ENCODE assay signal across 8 mouse cellular contexts in the genomic region with DNA sequence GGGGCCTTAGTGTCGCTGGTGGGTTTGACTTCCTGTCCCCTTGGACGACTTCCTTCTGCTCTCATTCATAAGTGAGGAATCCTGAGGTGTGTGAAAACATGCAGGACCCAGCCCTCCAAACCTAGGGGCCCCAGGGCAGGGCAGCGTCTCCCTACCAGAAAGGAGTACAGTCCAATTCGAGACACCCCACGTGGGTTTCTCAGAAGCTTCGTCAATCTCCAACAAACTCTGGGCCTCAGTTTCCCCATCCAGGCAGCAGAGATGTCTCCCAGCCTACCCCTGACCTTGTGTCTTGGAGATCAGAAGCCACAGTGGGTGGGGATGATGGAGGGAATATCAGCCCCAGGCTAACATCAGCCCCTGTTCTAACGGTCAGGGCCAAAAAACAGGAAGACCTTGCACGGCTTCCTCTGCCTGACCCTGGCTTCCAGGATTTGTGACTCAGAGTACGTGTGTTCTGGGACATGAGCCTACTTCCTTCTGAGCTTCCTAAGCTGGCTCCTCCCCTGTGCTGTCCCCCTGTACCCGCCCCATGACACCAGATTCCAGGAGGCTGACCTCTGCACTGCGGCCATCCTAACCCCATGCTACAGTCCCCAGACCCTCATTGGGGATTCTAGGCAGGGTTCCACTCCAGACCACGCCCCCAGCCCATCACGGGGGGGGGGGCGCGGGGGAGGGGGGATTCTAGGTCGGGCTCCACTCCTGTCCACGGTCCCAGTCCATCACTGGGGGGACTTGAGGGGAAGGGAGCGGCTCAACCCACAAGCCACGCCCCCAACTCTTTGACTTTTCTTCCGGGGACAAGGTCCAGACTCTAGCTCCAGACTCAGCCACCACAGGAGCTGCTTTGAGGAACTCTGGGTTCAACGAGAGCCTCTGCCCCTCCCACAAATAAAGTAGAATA. TPM values are rescaled to one million over a fixed set of nuclear protein-coding genes. Genes with fewer than 3 reads are reported as not detected.
DNase-seq lines count a peak whose midpoint lies in the region; ATAC-seq and TF ChIP-seq lines count a peak whose summit lies in the region.

No protein-coding gene starts in this region.

- TF ChIP-seq EP300 in lung, postnatal 0 days (IDR thresholded peaks at IDR 0.05), result peak; percentile 76

- no peak for TF ChIP-seq CTCF in cortical plate, adult 2 months (IDR thresholded peaks at IDR 0.05; ENCODE audit: extremely low read depth, insufficient read depth, low read length)
- no peak for TF ChIP-seq CTCF in lung, postnatal 0 days (IDR thresholded peaks at IDR 0.05)

- no peak overlapping the region for H3K9ac ChIP-seq in heart, embryonic 11.5 days (ENCODE audit: low read depth, low read length)
- no peak overlapping the region for H3K9ac ChIP-seq in lung, postnatal 0 days (replicated peaks; ENCODE audit: low read depth)

- peak; percentile 53; the same call in 1 of the 2 replicates for ATAC-seq in heart, embryonic 11.5 days (replicated peaks; ENCODE audit: insufficient number of reproducible peaks, low FRiP score, low TSS enrichment)
- ATAC-seq in lung, postnatal 0 days, result peak; percentile 89

- no peak for TF ChIP-seq POLR2A in cortical plate, adult 2 months (IDR thresholded peaks at IDR 0.05; ENCODE audit: extremely low read depth, insufficient read depth, low read length)

- H3K4me1 ChIP-seq in cortical plate, adult 2 months (ENCODE audit: control insufficient read depth, insufficient read depth, low read length), result peaks cover 6% of the 10 kb centered on the region; the same call in 1 of the 2 replicates
- H3K4me1 ChIP-seq in heart, embryonic 11.5 days (ENCODE audit: control insufficient read depth, insufficient read depth, low read length), result peaks cover 9% of the 10 kb centered on the region
- H3K4me1 ChIP-seq in lung, postnatal 0 days (ENCODE audit: insufficient read depth, low read depth, low read length), result no peaks in the 10 kb centered on the region

- peak overlapping the region; percentile 69 for H3K4me2 ChIP-seq in heart, embryonic 11.5 days
- peak overlapping the region; percentile 54 for H3K4me2 ChIP-seq in lung, postnatal 0 days (replicated peaks; ENCODE audit: low read depth, low read length)

- H3K36me3 ChIP-seq in heart, embryonic 11.5 days (ENCODE audit: control insufficient read depth, insufficient read depth, low read length), result no peaks in the 10 kb centered on the region
- no peaks in the 10 kb centered on the region for H3K36me3 ChIP-seq in lung, postnatal 0 days (ENCODE audit: insufficient read depth, low read length)
- H3K36me3 ChIP-seq in splenic B cell, adult 2 months (ENCODE audit: control insufficient read depth, insufficient read depth, low read length, poor library complexity, severe bottlenecking), result no peaks in the 10 kb centered on the region

- H3K27ac ChIP-seq in cortical plate, adult 2 months (ENCODE audit: insufficient read depth, low read length), result peak overlapping the region; percentile 76
- H3K27ac ChIP-seq in heart, embryonic 11.5 days (ENCODE audit: low read depth, low read length), result peak overlapping the region; percentile 24; the same call in 1 of the 2 replicates
- H3K27ac ChIP-seq in lung, postnatal 0 days (ENCODE audit: low read length), result peak overlapping the region; percentile 87

- H3K27me3 ChIP-seq in heart, embryonic 11.5 days (ENCODE audit: control insufficient read depth, insufficient read depth, low read length), result peaks cover 21% of the 10 kb centered on the region
- no peaks in the 10 kb centered on the region for H3K27me3 ChIP-seq in lung, postnatal 0 days (replicated peaks; ENCODE audit: insufficient read depth, low read length)
- no peaks in the 10 kb centered on the region for H3K27me3 ChIP-seq in splenic B cell, adult 2 months (ENCODE audit: control insufficient read depth, insufficient read depth, low read length, poor library complexity, severe bottlenecking)

- DNase-seq in cerebellum, adult 11-12 months, result peak; percentile 44
- no peak for DNase-seq in cerebellum, postnatal 10 days
- peak; percentile 81 for DNase-seq in kidney, adult 9 months
- DNase-seq in lung, postnatal 0 days (ENCODE audit: low spot score), result peak; percentile 90
- peak; percentile 43 for DNase-seq in splenic B cell, adult 2 months (ENCODE audit: low read depth, low spot score)
- DNase-seq in layer of hippocampus, adult 8-10 months (ENCODE audit: low spot score in 2 of 2), result no peak

- WGBS in heart, embryonic 11.5 days (ENCODE audit: insufficient replicate concordance), result 15% methylated on average over 21 of the region's 21 CpGs
- 14% methylated on average over 17 of the region's 21 CpGs for WGBS in lung, postnatal 0 days

- 0 out of 2 replicates have a peak, but pooled peaks cover 5% of the 10 kb centered on the region for H3K9me3 ChIP-seq in heart, embryonic 11.5 days (replicated peaks; ENCODE audit: control insufficient read depth, low read length)
- no peaks in the 10 kb centered on the region for H3K9me3 ChIP-seq in lung, postnatal 0 days (ENCODE audit: low read length)

- H3K4me3 ChIP-seq in cortical plate, adult 2 months (ENCODE audit: insufficient read depth, low read length), result 0 out of 2 replicates have a peak overlapping the region, but pooled peaks have one; percentile 2
- H3K4me3 ChIP-seq in heart, embryonic 11.5 days (ENCODE audit: low read depth, low read length), result peak overlapping the region; percentile 6
- H3K4me3 ChIP-seq in lung, postnatal 0 days (ENCODE audit: low read depth, low read length), result 0 out of 2 replicates have a peak overlapping the region, but pooled peaks have one; percentile 25

RNA-seq across cellular contexts. Expression of gene Sema6b, which starts 6.4 kb away (rescaled TPM):
- 87.3 and 88.9 TPM in 2 replicates for polyA plus RNA-seq in cortical plate, adult 2 months (2012; rRNA removed)
- polyA plus RNA-seq in heart, embryonic 11.5 days (2014; fragmentation: Nextera tagmentation; extraction: Ambion mirVana), result 0.11 and 0.33 TPM in 2 replicates
- polyA plus RNA-seq in lung, postnatal 0 days (2015; fragmentation: Nextera tagmentation; extraction: Ambion mirVana), result 0.88 and 1.0 TPM in 2 replicates
- 100 to 1,000 TPM; 116 to 118 (median 117) TPM for total RNA-seq in layer of hippocampus, adult 8-10 months (2022)

RNA-seq across cellular contexts. Expression of gene Lrg1, which starts 11.9 kb away (rescaled TPM):
- 2.6 and 3.1 TPM in 2 replicates for polyA plus RNA-seq in cortical plate, adult 2 months (2012; rRNA removed)
- not detected in 2 replicates for polyA plus RNA-seq in heart, embryonic 11.5 days (2014; fragmentation: Nextera tagmentation; extraction: Ambion mirVana)
- polyA plus RNA-seq in lung, postnatal 0 days (2015; fragmentation: Nextera tagmentation; extraction: Ambion mirVana), result 36.3 and 50.6 TPM in 2 replicates
- total RNA-seq in layer of hippocampus, adult 8-10 months (2022), result 1 to 10 TPM in 1 of 4 experiments, under 1 TPM in 3; 0.55 to 1.1 (median 0.74) TPM

RNA-seq across cellular contexts. Expression of gene Plin5, which starts 16.3 kb away (rescaled TPM):
- polyA plus RNA-seq in cortical plate, adult 2 months (2012; rRNA removed), result 0.55 and 0.67 TPM in 2 replicates
- polyA plus RNA-seq in heart, embryonic 11.5 days (2014; fragmentation: Nextera tagmentation; extraction: Ambion mirVana), result 0.18 and 0.33 TPM in 2 replicates
- 3.2 and 4.3 TPM in 2 replicates for polyA plus RNA-seq in lung, postnatal 0 days (2015; fragmentation: Nextera tagmentation; extraction: Ambion mirVana)
- total RNA-seq in layer of hippocampus, adult 8-10 months (2022), result under 1 TPM; 0.53 to 0.80 (median 0.66) TPM

RNA-seq across cellular contexts. Expression of gene Plin4, which starts 24.1 kb away (rescaled TPM):
- polyA plus RNA-seq in cortical plate, adult 2 months (2012; rRNA removed), result 0.73 and 1.2 TPM in 2 replicates
- 0.10 and 0.11 TPM in 2 replicates for polyA plus RNA-seq in heart, embryonic 11.5 days (2014; fragmentation: Nextera tagmentation; extraction: Ambion mirVana)
- polyA plus RNA-seq in lung, postnatal 0 days (2015; fragmentation: Nextera tagmentation; extraction: Ambion mirVana), result 0.05 and 0.08 TPM in 2 replicates
- 10 to 100 TPM in 2 of 4 experiments, 1 to 10 TPM in 2; 7.7 to 20.5 (median 12.2) TPM for total RNA-seq in layer of hippocampus, adult 8-10 months (2022)

RNA-seq across cellular contexts. Expression of gene Tnfaip8l1, which starts 28.6 kb away (rescaled TPM):
- 7.5 and 8.5 TPM in 2 replicates for polyA plus RNA-seq in cortical plate, adult 2 months (2012; rRNA removed)
- 4.7 and 6.0 TPM in 2 replicates for polyA plus RNA-seq in heart, embryonic 11.5 days (2014; fragmentation: Nextera tagmentation; extraction: Ambion mirVana)
- polyA plus RNA-seq in lung, postnatal 0 days (2015; fragmentation: Nextera tagmentation; extraction: Ambion mirVana), result 4.7 and 5.6 TPM in 2 replicates
- total RNA-seq in layer of hippocampus, adult 8-10 months (2022), result 1 to 10 TPM; 5.3 to 6.4 (median 5.9) TPM

Comparison
In these comparisons a context has a peak if more than half of its experiments do, and no peak if none do; other contexts are left out.
1. DNase-seq: peak in cerebellum, adult 11-12 months (single experiment), kidney, adult 9 months (single experiment), lung, postnatal 0 days (single experiment) and splenic B cell, adult 2 months (single experiment); none in cerebellum, postnatal 10 days (0 of 2) and layer of hippocampus, adult 8-10 months (0 of 2).
2. H3K27ac ChIP-seq: peak in every context shown above with its lines; median percentile 87 in lung, postnatal 0 days; 76 in cortical plate, adult 2 months; 24 in heart, embryonic 11.5 days.
3. RNA of gene Sema6b, which starts 6.4 kb away (polyA plus RNA-seq): 87.3 to 88.9 TPM in cortical plate, adult 2 months; 0.88 to 1.0 TPM in lung, postnatal 0 days and 0.11 to 0.33 TPM in heart, embryonic 11.5 days; every median in the first group is over 10 times any median in the second.
4. Peak in every context shown above with its lines, with median percentiles within 50 percentile points of each other: H3K4me3 ChIP-seq.